In genomic region chr9:66510944-66511343, GRCm38 (mm10) we compare ENCODE assay signal across 8 mouse cellular contexts. TPM values are rescaled to one million over a fixed set of nuclear protein-coding genes. Genes with fewer than 3 reads are reported as not detected.
DNase-seq lines count a peak whose midpoint lies in the region; ATAC-seq lines count a peak whose summit lies in the region.

No protein-coding gene starts in this region.

- DNase-seq in layer of hippocampus, postnatal 10 days (ENCODE audit: low spot score in 2 of 2) = peak; percentile 40 to 53
- DNase-seq in layer of hippocampus, postnatal 14 days (ENCODE audit: low spot score in 2 of 2) = no peak
- DNase-seq in adipocyte (ENCODE audit: low spot score) = peak; percentile 31
- DNase-seq in forebrain, embryonic 14.5 days (ENCODE audit: low spot score) = peak; percentile 42
- peak; percentile 13 to 52 for DNase-seq in kidney, postnatal 25 days
- DNase-seq in frontal cortex, postnatal 14 days (ENCODE audit: low spot score in 2 of 2) = no peak

- peak overlapping the region; percentile 83 for H3K9ac ChIP-seq in forebrain, embryonic 14.5 days (ENCODE audit: low read length)
- peak overlapping the region; percentile 74 for H3K9ac ChIP-seq in neural tube, embryonic 12.5 days

- WGBS in forebrain, embryonic 14.5 days = 3% methylated on average over 2 of the region's 2 CpGs
- WGBS in neural tube, embryonic 12.5 days = 5% methylated on average over 2 of the region's 2 CpGs

- H3K27ac ChIP-seq in forebrain, embryonic 14.5 days (ENCODE audit: low read depth, low read length) = peak overlapping the region; percentile 98
- H3K27ac ChIP-seq in neural tube, embryonic 12.5 days = peak overlapping the region; percentile 93; the same call in 1 of the 2 replicates

- peaks cover 55% of the 10 kb centered on the region for H3K36me3 ChIP-seq in forebrain, embryonic 14.5 days (ENCODE audit: control insufficient read depth, insufficient read depth, low read length)
- peaks cover 57% of the 10 kb centered on the region for H3K36me3 ChIP-seq in neural tube, embryonic 12.5 days

- no peak for ATAC-seq in forebrain, embryonic 14.5 days
- ATAC-seq in neural tube, embryonic 12.5 days (ENCODE audit: low FRiP score, low read depth) = no peak
- ATAC-seq in frontal cortex, adult (ENCODE audit: low TSS enrichment) = no peak

- no peaks in the 10 kb centered on the region for H3K27me3 ChIP-seq in forebrain, embryonic 14.5 days (replicated peaks; ENCODE audit: control insufficient read depth, insufficient read depth, low read length)
- H3K27me3 ChIP-seq in neural tube, embryonic 12.5 days (replicated peaks) = no peaks in the 10 kb centered on the region

- peak overlapping the region; percentile 66 for H3K4me3 ChIP-seq in forebrain, embryonic 14.5 days (ENCODE audit: low read depth, low read length)
- H3K4me3 ChIP-seq in neural tube, embryonic 12.5 days = peak overlapping the region; percentile 55

- peaks cover 20% of the 10 kb centered on the region for H3K4me1 ChIP-seq in forebrain, embryonic 14.5 days (ENCODE audit: control insufficient read depth, insufficient read depth, low read length)
- peaks cover 14% of the 10 kb centered on the region for H3K4me1 ChIP-seq in neural tube, embryonic 12.5 days

- no peaks in the 10 kb centered on the region for H3K9me3 ChIP-seq in forebrain, embryonic 14.5 days (replicated peaks; ENCODE audit: control insufficient read depth, low read length)
- no peaks in the 10 kb centered on the region for H3K9me3 ChIP-seq in neural tube, embryonic 12.5 days

- peak overlapping the region; percentile 99 for H3K4me2 ChIP-seq in forebrain, embryonic 14.5 days (ENCODE audit: low read length)
- peak overlapping the region; percentile 97 for H3K4me2 ChIP-seq in neural tube, embryonic 12.5 days (replicated peaks)

RNA-seq across cellular contexts. Expression of gene Fbxl22, which starts 3.4 kb away (rescaled TPM):
- under 1 TPM; 0.32 to 0.56 TPM for total RNA-seq in layer of hippocampus, postnatal 10 days (2021)
- under 1 TPM; 0.23 to 0.38 TPM for total RNA-seq in layer of hippocampus, postnatal 14 days (2021)
- 1.3 and 1.9 TPM in 2 replicates for polyA plus RNA-seq in forebrain, embryonic 14.5 days (2014; fragmentation: Nextera tagmentation; extraction: Ambion mirVana)
- polyA plus RNA-seq in neural tube, embryonic 12.5 days (2016; fragmentation: Nextera tagmentation; extraction: Ambion mirVana) = 2.8 and 2.9 TPM in 2 replicates

Comparison
In these comparisons a context has a peak if more than half of its experiments do, and no peak if none do; other contexts are left out.
1. DNase-seq: peak in layer of hippocampus, postnatal 10 days (2 of 2), adipocyte (single experiment), forebrain, embryonic 14.5 days (single experiment) and kidney, postnatal 25 days (2 of 2); none in layer of hippocampus, postnatal 14 days (0 of 2) and frontal cortex, postnatal 14 days (0 of 2).